Mouse (Mus musculus): Measurements from ENCODE around the gene Mup16.
"Not testable (repeated sequence)": the region's sequence is repeated elsewhere in the genome, so short reads cannot be mapped to it uniquely, and the experiment has no call there.

Gene Mup16

GRCm38 (mm10) chr4:61519431-61519830 lies at the start of gene Mup16:
Mup16 (minus strand) TSS chr4:61519531.
- not testable (repeated sequence) for DNase-seq (ENCODE audit: low read depth in 1 of 2, low spot score in 2 of 2)

DNA sequence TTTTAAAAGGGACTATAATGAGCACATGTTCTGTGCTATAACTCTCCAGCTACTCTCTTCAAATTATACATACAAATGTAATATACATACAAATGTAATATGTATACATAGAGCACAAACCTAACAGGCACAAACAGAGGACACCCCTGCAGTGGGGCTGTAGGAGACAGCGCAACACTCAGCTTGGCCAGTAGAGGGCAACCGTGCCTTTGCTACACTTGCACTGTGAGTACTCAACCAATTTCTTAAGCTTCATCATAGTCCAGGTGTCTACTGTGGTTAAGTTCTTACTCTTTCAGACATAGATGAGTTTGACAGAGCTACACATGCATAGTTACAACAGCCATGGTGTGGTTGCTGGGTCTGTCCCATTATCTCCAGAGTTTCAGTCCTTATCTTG lies 36.6 kb upstream of the Mup16 start:
- not testable (repeated sequence) for DNase-seq (ENCODE audit: low read depth in 1 of 2, low spot score in 2 of 2)

All from monocyte, adult 2 months (primary cell).